Mouse (Mus musculus) B cell, adult 2 months (primary cell): Measurements from ENCODE around the gene Tbx3.

Source experiments
- DNase-seq, 2 experiments: peaks; one replicate each; pipeline ENCODE4 v3.0.0; 2022

The Tbx3 gene

GRCm38 (mm10) chr5:119708850-119709585 is 38.5 kb downstream of the Tbx3 start:
- no peak for DNase-seq

GRCm38 (mm10) chr5:119709826-119710559 is 39.5 kb downstream of the Tbx3 start:
- DNase-seq: no peak

- no peak for DNase-seq
Observed at GRCm38 (mm10) chr5:119710756-119711155, 40.3 kb downstream of the Tbx3 start.

GRCm38 (mm10) chr5:119711626-119712025 is 41.2 kb downstream of the Tbx3 start:
- DNase-seq: no peak

- peak; percentile 65 to 67 for DNase-seq
Observed at GRCm38 (mm10) chr5:119712679-119713246, 42.3 kb downstream of the Tbx3 start.

- no peak for DNase-seq
Observed at GRCm38 (mm10) chr5:119720471-119721265, 50.2 kb downstream of the Tbx3 start.

- DNase-seq: no peak
Observed at GRCm38 (mm10) chr5:119732978-119733377, 62.5 kb downstream of the Tbx3 start.
